Mouse (Mus musculus) embryonic facial prominence, embryonic 14.5 days (tissue): ENCODE data around the gene S1pr1. TPM values are rescaled to one million over a fixed set of nuclear protein-coding genes. Genes with fewer than 3 reads are reported as not detected.

Experiments
- ATAC-seq: fragments of 200-750 bp; cut with Nextera tagmentation; 2 replicates; pipeline ENCODE4 v1.8.0; 2017; ENCODE audit warnings: low read depth, moderate number of reproducible peaks, moderate TSS enrichment
- DNase-seq: peaks from one replicate; pipeline ENCODE4 v3.0.0-alpha.2; 2015; ENCODE audit warnings: low spot score
- H3K27ac ChIP-seq: fragments of 300-500 bp; sonication (generic); replicated peaks from 2 replicates; pipeline ENCODE4 v1.5.1; 2014; ENCODE audit warnings: low read depth, mild to moderate bottlenecking, low read length, moderate library complexity
- H3K27me3 ChIP-seq: fragments of 300-500 bp; sonication (generic); replicated peaks from 2 replicates; pipeline ENCODE4 v1.6.1; 2014; ENCODE audit warnings: low read length; ENCODE audit not compliant: control insufficient read depth, insufficient read depth
- H3K36me3 ChIP-seq: fragments of 300-500 bp; sonication (generic); 2 replicates; pipeline ENCODE4 v1.6.1; 2014; ENCODE audit warnings: low read length, mixed read lengths; ENCODE audit not compliant: control insufficient read depth, insufficient read depth
- H3K4me1 ChIP-seq: fragments of 300-500 bp; sonication (generic); 2 replicates; pipeline ENCODE4 v1.6.1; 2014; ENCODE audit warnings: antibody characterized with exemption, low read length; ENCODE audit not compliant: control insufficient read depth, insufficient read depth
- H3K4me2 ChIP-seq: fragments of 300-500 bp; sonication (generic); 2 replicates; pipeline ENCODE4 v1.6.1; 2014; ENCODE audit warnings: low read depth, mild to moderate bottlenecking, low read length, moderate library complexity, mixed read lengths
- H3K4me3 ChIP-seq: fragments of 300-500 bp; sonication (generic); 2 replicates; pipeline ENCODE4 v1.5.1; 2014; ENCODE audit warnings: low read depth, mild to moderate bottlenecking, low read length
- H3K9ac ChIP-seq: fragments of 300-500 bp; sonication (generic); 2 replicates; pipeline ENCODE4 v1.6.1; 2014; ENCODE audit warnings: low read depth, mild to moderate bottlenecking, low read length, moderate library complexity, mixed read lengths
- H3K9me3 ChIP-seq: fragments of 300-500 bp; sonication (generic); 2 replicates; pipeline ENCODE4 v1.6.1; 2016; ENCODE audit warnings: low read length; ENCODE audit not compliant: control insufficient read depth
- WGBS: fragments of 180-500 bp; shearing (Covaris S2); extraction: QIAGEN DNeasy Blood & Tissue Kit; methylation state at CpG from one replicate; pipeline ENCODE4 v1.1.7; 2014; 5-methylcytosine and 5-hydroxymethylcytosine counted together
- polyA plus RNA-seq: library from polyadenylated mRNA; unstranded; fragments of >200 nt; fragmentation: Nextera tagmentation; extraction: Ambion mirVana; gene quantifications from 2 replicates; pipeline ENCODE4 v1.2.1, GENCODE M21; 2014

Gene S1pr1
- polyA plus RNA-seq, 1 experiment from 2014 or later: 28.4 TPM

DNA sequence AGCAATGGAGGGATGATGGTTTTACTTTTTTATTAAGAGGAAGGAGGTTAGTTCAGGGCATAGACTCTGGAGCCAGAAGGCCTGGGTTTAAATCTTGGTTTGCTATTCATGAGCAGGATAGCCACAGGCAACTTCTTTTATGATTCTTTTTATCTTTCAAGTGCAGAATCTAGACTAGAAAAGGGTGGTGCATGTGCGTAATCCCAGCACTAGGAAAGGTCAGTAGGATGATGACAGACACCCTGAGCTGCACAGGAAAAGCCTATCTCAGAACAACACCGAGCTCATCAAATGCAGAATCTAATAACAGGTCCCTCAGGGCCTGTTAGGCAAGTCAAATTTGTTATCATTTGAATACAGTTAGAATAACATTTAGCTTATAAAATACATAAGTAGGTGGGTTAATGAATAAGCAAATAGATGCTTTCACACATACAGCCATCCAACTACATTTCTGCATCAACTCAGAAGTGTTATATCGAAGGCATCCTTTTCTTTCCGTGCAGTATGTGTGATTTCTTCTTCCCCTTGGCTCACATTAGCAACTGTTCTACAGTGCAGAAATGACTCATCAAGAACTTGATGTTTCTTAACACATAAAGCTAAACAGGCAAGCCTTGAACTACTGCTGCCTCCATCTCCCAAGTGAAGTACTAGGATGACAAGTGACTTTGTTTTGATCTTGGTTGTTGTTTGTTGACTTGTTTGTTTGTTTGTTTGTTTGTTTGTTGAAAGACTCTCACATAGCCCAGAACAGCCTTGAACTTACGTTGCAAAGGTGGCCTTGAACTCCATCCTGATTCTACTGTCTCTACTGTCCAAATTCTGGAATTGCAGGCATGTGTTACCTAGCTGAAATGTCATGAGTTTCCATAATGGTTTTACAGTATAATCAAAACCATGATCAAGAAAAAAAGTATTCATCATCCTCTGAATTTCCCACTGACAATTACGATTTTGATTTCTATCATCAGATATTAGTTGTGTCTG is 39.0 kb downstream of the S1pr1 start:
- Histone ChIP-seq H3K9me3 (no peaks in the 10 kb centered on the region), H3K27me3 (no peaks in the 10 kb centered on the region), H3K4me1 (no peaks in the 10 kb centered on the region), H3K36me3 (no peaks in the 10 kb centered on the region), H3K4me3 (no peak overlapping the region), H3K9ac (no peak overlapping the region), H3K4me2 (no peak overlapping the region), H3K27ac (no peak overlapping the region)
- DNase-seq: no peak
- ATAC-seq: no peak
- WGBS: 86% methylated on average over 6 of the region's 6 CpGs

- WGBS: 86% methylated on average over 5 of the region's 5 CpGs
- no peaks in the 10 kb centered on the region for H3K4me1 ChIP-seq
- H3K36me3 ChIP-seq: no peaks in the 10 kb centered on the region
- no peaks in the 10 kb centered on the region for H3K9me3 ChIP-seq
- H3K27ac ChIP-seq: no peak overlapping the region
- H3K4me2 ChIP-seq: no peak overlapping the region
- ATAC-seq (no peak), DNase-seq (no peak)
- H3K4me3 ChIP-seq: no peak overlapping the region
- H3K9ac ChIP-seq: no peak overlapping the region
- no peaks in the 10 kb centered on the region; the same call in 1 of the 2 replicates for H3K27me3 ChIP-seq
Observed at GRCm38 (mm10) chr3:115674665-115675064, 40.2 kb downstream of the S1pr1 start.

DNA sequence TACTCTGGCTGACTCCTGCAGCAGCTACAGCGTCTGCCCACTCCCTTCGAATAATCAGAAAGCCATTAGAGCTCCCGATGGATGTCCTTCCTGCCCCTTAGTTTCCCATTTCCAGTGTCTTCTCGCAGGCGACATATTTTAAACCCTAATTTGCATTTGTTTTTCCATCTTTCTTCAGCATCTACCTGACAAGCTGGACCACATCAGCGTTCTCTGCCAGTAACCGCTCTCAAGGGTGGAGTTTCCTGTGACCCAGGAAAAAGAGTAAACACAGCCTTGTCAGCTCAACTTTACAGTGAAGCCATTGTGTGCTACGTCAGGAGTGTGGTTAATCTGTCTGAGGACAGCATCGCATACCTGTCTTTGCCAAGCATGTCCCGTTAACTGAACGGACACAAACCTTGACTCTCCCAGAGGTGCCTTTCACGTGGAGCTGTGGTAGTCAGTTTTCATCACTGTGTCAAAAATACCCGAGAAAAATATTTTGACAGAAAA is 41.2 kb downstream of the S1pr1 start:
- DNase-seq: no peak
- Histone ChIP-seq H3K36me3 (no peaks in the 10 kb centered on the region), H3K4me2 (peak overlapping the region; percentile 27), H3K27ac (no peak overlapping the region), H3K4me1 (no peaks in the 10 kb centered on the region), H3K4me3 (no peak overlapping the region), H3K9me3 (no peaks in the 10 kb centered on the region), H3K9ac (no peak overlapping the region), H3K27me3 (no peaks in the 10 kb centered on the region; the same call in 1 of the 2 replicates)
- ATAC-seq: no peak
- WGBS: 32% methylated on average over 13 of the region's 13 CpGs

DNA sequence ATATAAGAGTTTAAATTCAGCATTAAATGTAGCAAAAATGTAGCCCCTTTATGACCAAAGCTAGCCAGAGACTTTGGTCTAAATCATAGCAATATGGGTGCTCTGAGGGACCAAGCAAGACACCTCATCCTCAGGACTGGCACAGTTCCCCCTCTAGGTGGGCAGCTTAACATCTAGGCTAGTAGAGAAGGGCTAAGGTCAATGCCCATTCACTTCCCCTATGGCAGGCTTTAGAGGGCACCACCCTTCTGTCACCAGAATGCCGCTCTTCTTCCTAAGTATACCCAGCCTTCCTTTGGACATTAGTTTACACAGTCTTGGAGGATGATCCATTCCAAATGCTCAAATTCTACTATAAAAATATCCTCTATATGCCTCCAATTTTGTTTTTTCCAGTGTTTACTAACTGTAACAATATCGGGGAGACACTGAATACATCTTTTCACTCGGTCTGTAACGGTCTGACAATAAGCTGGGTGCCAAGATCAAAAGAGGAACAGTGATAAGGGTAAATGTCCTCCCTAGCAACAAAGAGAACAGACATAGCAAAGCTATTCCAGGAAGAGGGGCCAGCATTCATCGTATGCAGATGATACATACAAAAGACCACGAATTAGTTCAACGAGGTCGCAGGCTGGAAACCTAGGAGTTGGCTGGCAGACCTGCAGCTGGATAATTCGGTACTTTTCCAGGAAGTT is 41.8 kb downstream of the S1pr1 start:
- no peak for ATAC-seq
- H3K9ac ChIP-seq: no peak overlapping the region
- H3K27ac ChIP-seq: no peak overlapping the region
- no peak overlapping the region for H3K4me3 ChIP-seq
- no peaks in the 10 kb centered on the region for H3K36me3 ChIP-seq
- H3K4me2 ChIP-seq: peak overlapping the region; percentile 27
- no peaks in the 10 kb centered on the region; the same call in 1 of the 2 replicates for H3K27me3 ChIP-seq
- DNase-seq: no peak
- 53% methylated on average over 9 of the region's 9 CpGs for WGBS
- H3K4me1 ChIP-seq: no peaks in the 10 kb centered on the region
- H3K9me3 ChIP-seq: no peaks in the 10 kb centered on the region

- H3K4me3 ChIP-seq: no peak overlapping the region
- H3K9ac ChIP-seq: no peak overlapping the region
- ATAC-seq (no peak), DNase-seq (no peak)
- no peak overlapping the region for H3K27ac ChIP-seq
- H3K27me3 ChIP-seq: no peaks in the 10 kb centered on the region; the same call in 1 of the 2 replicates
- WGBS: 80% methylated on average over 1 of the region's 1 CpGs
- H3K4me1 ChIP-seq: no peaks in the 10 kb centered on the region
- no peak overlapping the region for H3K4me2 ChIP-seq
- H3K36me3 ChIP-seq: no peaks in the 10 kb centered on the region
- no peaks in the 10 kb centered on the region for H3K9me3 ChIP-seq
Observed at GRCm38 (mm10) chr3:115669230-115669629, 45.6 kb downstream of the S1pr1 start.

DNA sequence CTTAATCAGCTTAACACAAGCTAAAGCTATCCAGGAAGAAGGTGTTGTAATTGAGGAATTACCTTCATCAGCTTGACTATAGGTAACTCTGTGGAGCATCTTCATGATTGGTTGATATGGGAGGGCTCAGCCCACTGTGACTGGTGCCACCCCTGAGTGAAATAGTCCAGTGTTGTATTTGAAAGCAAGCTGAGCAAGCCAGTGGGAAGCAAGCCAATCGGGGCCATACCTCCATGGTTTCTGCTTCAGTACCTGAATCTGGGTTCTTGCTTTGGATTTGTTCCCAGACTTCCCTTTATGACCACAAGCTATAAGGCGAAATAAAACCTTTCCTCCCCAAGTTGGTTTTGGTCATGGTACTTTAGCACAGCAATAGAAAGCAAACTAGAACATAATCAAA is 47.7 kb downstream of the S1pr1 start:
- Histone ChIP-seq H3K27ac (no peak overlapping the region), H3K36me3 (no peaks in the 10 kb centered on the region), H3K9me3 (no peaks in the 10 kb centered on the region), H3K4me2 (no peak overlapping the region), H3K9ac (no peak overlapping the region), H3K4me3 (no peak overlapping the region), H3K4me1 (no peaks in the 10 kb centered on the region), H3K27me3 (no peaks in the 10 kb centered on the region; the same call in 1 of the 2 replicates)
- DNase-seq (peak; percentile 39), ATAC-seq (no peak)
- 61% methylated on average over 2 of the region's 2 CpGs for WGBS

- WGBS: 72% methylated on average over 8 of the region's 8 CpGs
- H3K36me3 ChIP-seq: no peaks in the 10 kb centered on the region
- H3K4me3 ChIP-seq: no peak overlapping the region
- no peak overlapping the region for H3K4me2 ChIP-seq
- no peak for ATAC-seq
- no peaks in the 10 kb centered on the region; the same call in 1 of the 2 replicates for H3K27me3 ChIP-seq
- H3K4me1 ChIP-seq: no peaks in the 10 kb centered on the region
- no peak for DNase-seq
- no peak overlapping the region for H3K9ac ChIP-seq
- H3K9me3 ChIP-seq: no peaks in the 10 kb centered on the region
- no peak overlapping the region for H3K27ac ChIP-seq
Observed at GRCm38 (mm10) chr3:115666547-115666946, 48.3 kb downstream of the S1pr1 start.

DNA sequence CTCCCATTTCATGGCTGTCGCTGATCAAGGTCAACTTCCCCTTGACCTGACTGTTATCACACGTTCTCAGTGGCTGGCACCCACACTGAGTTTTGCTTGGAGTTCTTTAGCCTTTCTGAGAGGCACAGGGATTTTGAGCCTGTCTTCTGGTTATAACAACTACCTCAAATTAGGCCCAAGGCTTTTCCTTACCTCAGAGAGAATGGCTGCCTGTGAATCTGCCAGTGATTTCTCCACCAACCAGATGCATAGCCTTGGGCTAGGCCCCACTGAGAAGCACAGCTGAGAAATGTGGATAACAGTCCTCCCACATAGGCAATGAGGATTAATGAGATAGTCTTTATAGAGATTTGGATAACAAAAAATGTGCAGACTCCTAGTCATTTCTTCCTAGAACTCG is 50.4 kb downstream of the S1pr1 start:
- H3K27me3 ChIP-seq: no peaks in the 10 kb centered on the region
- H3K27ac ChIP-seq: no peak overlapping the region
- WGBS: 55% methylated on average over 3 of the region's 3 CpGs
- no peaks in the 10 kb centered on the region for H3K9me3 ChIP-seq
- no peaks in the 10 kb centered on the region for H3K36me3 ChIP-seq
- DNase-seq: no peak
- no peak overlapping the region for H3K4me3 ChIP-seq
- H3K4me1 ChIP-seq: no peaks in the 10 kb centered on the region
- no peak for ATAC-seq
- no peak overlapping the region for H3K9ac ChIP-seq
- H3K4me2 ChIP-seq: no peak overlapping the region
